Mouse (Mus musculus): ENCODE measurements around the gene Hs1bp3. TPM values are rescaled to one million over a fixed set of nuclear protein-coding genes. Genes with fewer than 3 reads are reported as not detected.

Gene Hs1bp3
- total RNA-seq, 2 experiments from 2014 or later: 9.4 to 10.1 TPM

DNA sequence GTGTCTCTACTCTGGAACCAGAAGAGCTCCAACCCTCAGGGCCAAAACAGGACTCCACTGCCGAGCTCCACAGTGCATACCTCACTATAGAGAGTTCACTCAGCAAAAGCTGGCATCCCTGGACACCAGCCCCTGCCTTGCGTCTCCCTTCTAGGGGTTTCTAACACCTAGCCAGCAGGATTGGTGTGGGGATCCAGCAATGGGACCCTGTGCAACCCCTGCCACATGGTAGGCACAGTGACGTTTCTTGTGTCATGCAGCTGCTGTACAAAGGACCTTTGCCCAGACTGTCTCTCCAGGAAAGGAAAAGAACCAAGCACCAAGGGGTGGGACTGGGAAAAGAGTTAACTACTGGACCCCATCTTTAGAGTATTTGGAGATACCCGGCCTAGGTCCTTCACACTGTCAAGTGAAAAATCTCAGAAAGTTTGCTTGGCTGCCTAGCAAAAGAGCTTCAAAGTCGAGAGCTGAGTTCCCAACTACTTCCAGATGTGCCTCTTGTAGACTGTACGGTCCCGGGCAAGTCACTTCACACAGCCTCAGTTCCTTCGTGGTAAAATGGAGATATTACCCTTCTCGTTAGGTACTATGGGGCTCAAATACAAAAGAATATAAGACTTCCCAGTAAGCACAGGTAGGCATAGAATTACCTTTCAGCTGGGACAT lies 64.9 kb downstream of the Hs1bp3 start:
- intact Hi-C loops (cut with DNase I): no loop called here
- DNase-seq (ENCODE audit: extremely low spot score in 1 of 2, low spot score in 2 of 2): no peak

DNA sequence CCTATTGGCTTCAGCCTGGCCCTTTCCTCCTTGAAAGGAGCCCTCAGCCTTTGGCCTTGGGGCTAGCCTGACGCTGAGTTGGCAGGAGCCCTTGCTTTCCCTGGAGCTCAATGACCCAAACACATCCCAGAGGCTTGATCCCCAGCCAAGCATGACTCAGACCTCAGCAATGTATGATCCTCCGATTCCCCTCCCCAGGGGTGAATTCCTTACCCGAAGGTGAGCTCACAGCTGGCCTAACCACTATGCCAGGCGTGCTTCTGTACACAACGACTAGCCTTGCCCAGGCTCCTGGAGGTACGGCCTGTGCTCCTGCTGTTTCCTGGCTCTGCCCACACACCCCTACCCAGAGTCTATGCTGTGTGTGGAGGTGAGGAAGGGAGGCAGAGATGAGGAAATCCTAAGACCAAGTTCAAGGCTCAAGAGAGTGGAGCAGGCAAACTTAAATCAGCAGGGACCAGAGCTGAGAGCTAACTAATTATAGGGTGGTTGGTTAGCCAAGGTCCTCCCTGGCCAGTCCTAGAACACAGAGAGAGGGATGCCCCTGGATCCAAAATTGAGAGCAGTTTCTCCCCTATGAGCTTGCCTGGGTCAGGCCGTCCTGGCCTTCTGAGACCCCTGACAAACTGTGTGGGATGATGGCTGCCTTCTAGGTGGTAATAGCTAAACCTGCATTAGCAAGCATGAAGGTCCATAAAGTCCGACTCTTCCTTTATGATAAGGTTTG lies 66.7 kb downstream of the Hs1bp3 start:
- intact Hi-C loops (cut with DNase I): no loop called here
- DNase-seq (ENCODE audit: extremely low spot score in 1 of 2, low spot score in 2 of 2): peak in 1 of 2 experiments; percentile 86

DNA sequence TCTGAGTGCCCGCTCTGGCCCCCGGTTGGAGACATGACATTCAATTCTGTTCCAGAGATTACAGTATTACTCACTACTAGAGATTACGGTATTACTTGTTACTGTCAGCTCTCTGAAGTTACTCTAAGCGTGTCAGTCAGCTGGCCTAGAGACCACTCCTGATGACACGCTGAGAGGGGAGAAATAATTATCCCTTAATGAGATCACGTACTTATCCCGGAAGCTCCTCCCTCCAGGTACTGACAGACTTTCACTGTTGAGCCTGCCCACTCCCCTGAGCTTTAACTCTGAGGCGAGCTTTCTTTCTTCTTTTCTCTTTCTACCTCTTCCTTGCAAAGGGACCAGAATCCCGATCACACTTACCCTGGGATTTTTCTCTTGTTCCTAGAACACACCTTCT lies 67.7 kb downstream of the Hs1bp3 start:
- no peak for DNase-seq (ENCODE audit: extremely low spot score in 1 of 2, low spot score in 2 of 2)
- intact Hi-C loops (cut with DNase I): no loop called here

DNA sequence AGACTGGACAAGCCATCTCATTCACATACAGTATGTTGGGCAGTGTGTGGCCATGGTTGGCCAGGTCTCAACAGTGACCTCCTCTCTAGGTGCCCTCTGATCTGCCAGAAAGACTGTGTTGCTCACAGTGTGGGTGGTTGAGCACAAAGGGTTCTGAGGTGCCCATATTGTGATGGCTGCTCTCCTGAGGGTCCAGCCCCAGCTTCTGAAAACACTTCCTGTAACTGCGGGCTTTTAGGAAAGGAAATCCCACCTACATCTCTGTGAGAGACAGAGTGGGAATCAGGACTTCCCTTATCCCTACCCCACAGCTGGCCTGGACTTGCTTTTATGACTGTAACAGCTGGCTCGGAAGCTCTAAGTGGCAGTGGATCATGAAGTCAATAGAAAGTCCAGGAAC lies 68.7 kb downstream of the Hs1bp3 start:
- DNase-seq (ENCODE audit: extremely low spot score in 1 of 2, low spot score in 2 of 2): no peak
- intact Hi-C loops (cut with DNase I): no loop called here

DNA sequence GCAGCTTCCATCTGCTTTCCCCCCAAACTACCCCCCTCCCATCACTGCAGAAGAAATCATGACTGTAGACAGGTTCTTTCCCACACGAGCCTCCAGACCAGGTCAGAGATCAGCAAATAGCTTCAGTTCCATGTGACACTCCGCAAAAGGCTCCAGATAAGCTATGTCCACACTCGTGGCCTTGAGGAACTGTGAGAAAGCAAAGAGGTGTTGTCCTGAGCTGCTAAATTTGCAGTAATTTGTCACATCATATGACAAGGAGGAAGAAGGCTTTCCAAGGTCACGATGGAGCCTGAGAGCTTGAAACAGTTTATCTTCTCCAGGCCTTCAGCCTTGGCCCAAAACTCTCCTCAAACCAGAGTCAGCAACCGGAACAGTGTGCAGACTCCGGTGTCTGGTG lies 70.6 kb downstream of the Hs1bp3 start:
- intact Hi-C loops (cut with DNase I): no loop called here

DNA sequence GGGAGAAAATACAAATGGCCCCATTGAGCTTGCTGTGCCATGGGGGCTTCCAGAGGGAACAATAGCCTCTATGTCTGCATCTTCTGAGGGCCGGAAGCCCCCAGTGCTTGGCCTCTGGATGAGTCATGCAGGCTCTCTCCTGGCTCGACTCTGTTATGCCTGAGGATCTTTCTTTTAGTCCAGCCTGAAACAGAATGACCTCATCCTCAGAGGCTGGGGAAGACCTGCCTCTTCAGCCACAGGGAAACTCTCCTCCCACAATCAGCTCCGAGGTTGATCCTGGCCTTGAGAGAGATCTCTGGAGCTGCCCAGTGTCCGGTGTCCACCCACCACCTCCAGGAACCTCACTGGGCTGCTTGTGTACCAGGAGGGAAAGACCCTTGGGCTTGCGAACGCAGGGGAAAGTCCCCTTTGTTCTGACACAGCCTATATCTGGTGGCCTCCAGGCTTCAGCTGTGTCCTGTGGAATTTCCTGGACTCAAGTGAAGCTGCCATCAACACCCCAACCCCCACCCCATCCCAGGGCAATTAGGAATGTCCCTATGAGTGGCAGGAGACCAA lies 73.3 kb downstream of the Hs1bp3 start:
- intact Hi-C loops (cut with DNase I): no loop called here
- peak in 1 of 2 experiments; percentile 85 for DNase-seq (ENCODE audit: extremely low spot score in 1 of 2, low spot score in 2 of 2)

More for the DNA sequence above, 70.6 kb downstream of the Hs1bp3 start:
- no peak for DNase-seq (ENCODE audit: extremely low spot score in 1 of 2, low spot score in 2 of 2)

DNA sequence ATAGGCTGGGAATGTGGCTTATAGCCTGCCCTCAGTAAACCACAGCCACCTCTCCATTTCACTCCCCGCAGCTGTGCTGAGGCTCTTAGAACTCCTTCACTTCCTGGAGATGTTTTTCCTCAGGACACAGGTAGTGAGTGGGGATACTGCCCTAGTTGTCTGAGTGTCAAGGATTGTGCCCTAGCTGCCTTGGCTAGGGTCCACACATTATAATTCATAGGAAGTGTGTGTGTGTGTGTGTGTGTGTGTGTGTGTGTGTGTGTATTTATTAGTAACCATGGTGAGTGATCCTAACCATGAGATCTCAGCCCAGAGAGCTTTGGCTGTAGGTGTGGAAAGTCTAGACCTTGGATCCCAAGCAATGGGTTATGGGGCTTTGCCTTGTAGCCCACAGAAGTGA lies 74.0 kb downstream of the Hs1bp3 start:
- no peak for DNase-seq (ENCODE audit: extremely low spot score in 1 of 2, low spot score in 2 of 2)
- intact Hi-C loops (cut with DNase I): no loop called here

DNA sequence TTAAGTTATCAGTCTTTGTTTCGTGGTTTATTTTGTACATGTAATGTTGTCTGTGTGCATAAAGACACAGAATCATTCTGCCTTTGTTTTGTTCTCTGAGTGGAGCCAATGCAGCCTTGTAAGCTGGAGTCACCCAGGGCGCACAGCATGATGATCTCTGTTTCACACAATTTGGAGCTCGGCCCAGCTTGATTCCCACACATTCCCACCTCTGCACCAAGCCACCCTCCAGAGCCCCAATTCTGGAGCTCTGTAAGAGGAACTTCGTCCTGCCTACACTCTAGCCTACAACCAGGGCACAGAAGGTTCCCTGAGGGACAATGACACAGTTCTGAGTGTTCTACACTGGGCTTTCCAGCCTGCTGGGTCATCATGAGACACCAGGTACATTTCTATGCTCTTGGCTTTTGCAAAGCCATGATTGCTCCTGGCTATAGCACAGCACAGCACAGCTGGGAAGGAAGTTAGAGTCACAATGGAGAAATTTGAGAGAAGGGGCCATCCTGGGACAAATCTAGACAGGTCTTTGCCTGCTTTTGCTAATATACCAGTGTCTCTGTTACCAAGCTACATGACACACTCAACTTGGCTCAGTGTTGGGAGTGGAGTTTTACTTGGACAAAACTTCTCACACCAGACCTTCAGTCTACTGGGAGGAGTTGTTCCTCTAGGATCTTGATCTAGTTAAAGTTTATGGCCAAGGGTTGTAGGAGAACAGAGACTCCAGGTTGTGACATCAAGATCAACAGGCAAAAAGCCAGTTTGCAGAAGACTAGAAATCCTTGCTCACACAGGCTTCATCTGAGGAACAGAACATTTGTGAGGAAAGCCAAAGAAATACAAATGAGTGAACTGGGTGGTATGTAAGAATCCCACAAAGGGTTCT lies 75.5 kb downstream of the Hs1bp3 start:
- no peak for DNase-seq (ENCODE audit: extremely low spot score in 1 of 2, low spot score in 2 of 2)
- intact Hi-C loops (cut with DNase I): no loop called here

DNA sequence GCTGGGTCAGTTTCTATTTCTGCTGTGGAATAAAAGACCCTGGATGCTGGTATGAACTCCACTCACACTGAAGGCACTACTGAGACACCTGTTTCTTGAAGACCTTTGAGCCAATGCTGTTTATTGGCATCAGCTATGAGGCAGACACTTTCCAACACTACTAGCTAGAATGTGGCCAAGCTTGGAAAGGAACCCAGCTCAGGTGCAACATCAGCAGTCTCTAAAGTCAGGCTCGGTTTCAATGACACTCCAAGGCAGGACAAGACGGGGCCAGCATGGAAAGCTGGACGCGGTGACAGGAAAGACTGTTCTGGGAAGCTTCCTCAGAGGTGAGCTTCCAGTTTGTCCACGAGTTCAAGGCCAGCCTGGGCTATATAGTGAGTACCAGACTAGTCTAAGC lies 80.0 kb downstream of the Hs1bp3 start:
- DNase-seq (ENCODE audit: extremely low spot score in 1 of 2, low spot score in 2 of 2): no peak
- intact Hi-C loops (cut with DNase I): no loop called here

Other genes with a start within 250 kb of the Hs1bp3 start
- gene Ldah, start 105.3 kb upstream of the Hs1bp3 start, total RNA-seq (2021): 10 to 100 TPM; 37.5 to 43.8 TPM
- under 1 TPM in 1 of 2 experiments, not detected in 1; 0.24 TPM for gene Gdf7, start 11.5 kb upstream of the Hs1bp3 start, total RNA-seq (2021)
- gene Rhob, start 186.6 kb downstream of the Hs1bp3 start, total RNA-seq (2021): 100 to 1,000 TPM; 235 to 310 TPM